Comparison of ENCODE assay signal across 9 mouse cellular contexts in the genomic region with DNA sequence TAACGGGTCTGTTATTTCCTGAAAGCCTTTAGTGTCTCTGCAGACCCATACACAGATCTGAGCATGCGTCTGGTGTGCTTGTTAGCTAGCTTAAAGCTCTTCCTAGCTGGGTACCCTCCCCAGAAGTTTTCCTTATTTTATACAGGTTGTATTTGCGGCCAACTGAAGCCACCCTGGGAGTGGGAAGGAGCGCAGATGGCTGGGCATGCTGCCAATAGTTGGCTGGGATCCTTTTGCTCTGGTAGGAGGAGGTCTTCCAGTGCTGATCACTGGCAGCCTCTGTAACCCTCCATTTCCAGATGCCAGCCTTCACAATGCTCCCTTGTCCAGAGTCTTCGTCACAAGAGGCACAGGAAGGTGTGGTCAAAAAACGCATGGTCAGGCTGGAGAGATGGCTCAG. TPM values are rescaled to one million over a fixed set of nuclear protein-coding genes. Genes with fewer than 3 reads are reported as not detected.
A peak's percentile ranks its signal among the peaks of the same experiment; 100 is the strongest.
DNase-seq lines count a peak whose midpoint lies in the region; ATAC-seq and TF ChIP-seq lines count a peak whose summit lies in the region.
"Had no signal": no experiment of that assay in that cellular context is flagged by ENCODE, and none has a peak within 500 bp of the region (broad histone marks: within the 10 kb centered on the region; RNA-seq: fewer than 3 reads in every experiment).

No protein-coding gene starts in this region.

- peaks cover 4% of the 10 kb centered on the region for H3K36me3 ChIP-seq in forebrain, embryonic 15.5 days
- peaks cover 5% of the 10 kb centered on the region; the same call in 1 of the 2 replicates for H3K36me3 ChIP-seq in intestine, postnatal 0 days (ENCODE audit: control insufficient read depth, insufficient read depth)

- no peak for TF ChIP-seq CTCF in intestine, postnatal 0 days (IDR thresholded peaks at IDR 0.05; ENCODE audit: low read depth)

- peak; percentile 32 to 38 for DNase-seq in adrenal gland, adult 18-20 months (ENCODE audit: low spot score in 2 of 2)
- DNase-seq in adrenal gland, postnatal 4 days (ENCODE audit: low spot score in 2 of 2): no peak
- peak; percentile 15 for DNase-seq in adipocyte (ENCODE audit: low spot score)
- peak; percentile 52 to 65 for DNase-seq in left cerebral cortex, postnatal 25 days (ENCODE audit: low spot score in 2 of 2)
- peak; percentile 74 for DNase-seq in right cerebral cortex, postnatal 14 days

- peak; percentile 92 for ATAC-seq in forebrain, embryonic 15.5 days (replicated peaks)
- ATAC-seq in intestine, postnatal 0 days: no peak
- ATAC-seq in erythroid progenitor cell, adult 5-6 weeks (replicated peaks; ENCODE audit: low FRiP score, poor library complexity, severe bottlenecking): no peak

- H3K4me2 ChIP-seq in forebrain, embryonic 15.5 days (replicated peaks): no peak overlapping the region
- no peak overlapping the region for H3K4me2 ChIP-seq in intestine, postnatal 0 days (replicated peaks; ENCODE audit: low read depth)

- H3K4me3 ChIP-seq in forebrain, embryonic 15.5 days: no peak overlapping the region
- no peak overlapping the region for H3K4me3 ChIP-seq in intestine, postnatal 0 days (ENCODE audit: low read depth, low read length)

- 18% methylated on average over 6 of the region's 6 CpGs for WGBS in forebrain, embryonic 15.5 days
- 56% methylated on average over 6 of the region's 6 CpGs for WGBS in intestine, postnatal 0 days

- H3K4me1 ChIP-seq in forebrain, embryonic 15.5 days: peaks cover 18% of the 10 kb centered on the region
- H3K4me1 ChIP-seq in intestine, postnatal 0 days (replicated peaks; ENCODE audit: control insufficient read depth, insufficient read depth, low read length): no peaks in the 10 kb centered on the region

- H3K27me3 ChIP-seq in forebrain, embryonic 15.5 days: no peaks in the 10 kb centered on the region
- H3K27me3 ChIP-seq in intestine, postnatal 0 days (replicated peaks; ENCODE audit: control insufficient read depth, insufficient read depth, low read length): no peaks in the 10 kb centered on the region

- peak overlapping the region; percentile 57 for H3K27ac ChIP-seq in forebrain, embryonic 15.5 days (replicated peaks)
- peak overlapping the region; percentile 41; the same call in 1 of the 2 replicates for H3K27ac ChIP-seq in intestine, postnatal 0 days (ENCODE audit: low read depth, low read length)

- H3K9ac ChIP-seq in forebrain, embryonic 15.5 days (replicated peaks): no peak overlapping the region
- H3K9ac ChIP-seq in intestine, postnatal 0 days (ENCODE audit: low read depth, low read length): no peak overlapping the region

- intact Hi-C loops in left cerebral cortex, postnatal 25 days (cut with DNase I): no loop called here

- H3K9me3 ChIP-seq in forebrain, embryonic 15.5 days: no peaks in the 10 kb centered on the region
- no peaks in the 10 kb centered on the region for H3K9me3 ChIP-seq in intestine, postnatal 0 days (ENCODE audit: control insufficient read depth)

RNA-seq across cellular contexts. Expression of a gene that starts 7.0 kb away (rescaled TPM):
- total RNA-seq in adrenal gland, adult 18-20 months (2021): not detected
- total RNA-seq in adrenal gland, postnatal 4 days (2021): under 1 TPM; 0.31 to 0.42 TPM
- 0.45 and 0.50 TPM in 2 replicates for polyA plus RNA-seq in forebrain, embryonic 15.5 days (2015; fragmentation: Nextera tagmentation; extraction: Ambion mirVana)
- polyA plus RNA-seq in intestine, postnatal 0 days (2015; fragmentation: Nextera tagmentation; extraction: Ambion mirVana): not detected in 2 replicates
- not detected for total RNA-seq in left cerebral cortex, postnatal 25 days (2021)
- total RNA-seq in erythroid progenitor cell, adult 5-6 weeks (2015; ENCODE audit: low replicate concordance): not detected in 2 replicates
- total RNA-seq in erythroid progenitor cell, adult 5-6 weeks (2017; ENCODE audit: low replicate concordance): not detected in 2 replicates
- polyA plus RNA-seq: cortical plate, adult 2 months had no signal

RNA-seq across cellular contexts. Expression of a gene that starts 29.0 kb away (rescaled TPM):
- total RNA-seq in adrenal gland, adult 18-20 months (2021): 100 to 1,000 TPM in 1 of 2 experiments, 10 to 100 TPM in 1; 83.7 to 121 TPM
- 100 to 1,000 TPM; 194 to 202 TPM for total RNA-seq in adrenal gland, postnatal 4 days (2021)
- polyA plus RNA-seq in forebrain, embryonic 15.5 days (2015; fragmentation: Nextera tagmentation; extraction: Ambion mirVana): 103 and 115 TPM in 2 replicates
- 12.0 and 15.3 TPM in 2 replicates for polyA plus RNA-seq in intestine, postnatal 0 days (2015; fragmentation: Nextera tagmentation; extraction: Ambion mirVana)
- total RNA-seq in left cerebral cortex, postnatal 25 days (2021): 100 to 1,000 TPM; 151 to 172 TPM
- 13.7 and 36.5 TPM in 2 replicates for total RNA-seq in erythroid progenitor cell, adult 5-6 weeks (2015; ENCODE audit: low replicate concordance)
- total RNA-seq in erythroid progenitor cell, adult 5-6 weeks (2017; ENCODE audit: low replicate concordance): 24.8 and 40.7 TPM in 2 replicates

RNA-seq across cellular contexts. Expression of a gene that starts 31.5 kb away (rescaled TPM):
- 10 to 100 TPM; 20.0 to 26.3 TPM for total RNA-seq in adrenal gland, adult 18-20 months (2021)
- total RNA-seq in adrenal gland, postnatal 4 days (2021): 10 to 100 TPM; 18.6 to 18.8 TPM
- polyA plus RNA-seq in forebrain, embryonic 15.5 days (2015; fragmentation: Nextera tagmentation; extraction: Ambion mirVana): 7.4 and 7.7 TPM in 2 replicates
- polyA plus RNA-seq in intestine, postnatal 0 days (2015; fragmentation: Nextera tagmentation; extraction: Ambion mirVana): 3.2 TPM in 2 replicates
- total RNA-seq in left cerebral cortex, postnatal 25 days (2021): 10 to 100 TPM; 17.0 to 19.7 TPM
- 1.1 and 1.7 TPM in 2 replicates for total RNA-seq in erythroid progenitor cell, adult 5-6 weeks (2015; ENCODE audit: low replicate concordance)
- 1.7 and 1.9 TPM in 2 replicates for total RNA-seq in erythroid progenitor cell, adult 5-6 weeks (2017; ENCODE audit: low replicate concordance)

RNA-seq across cellular contexts. Expression of a gene that starts 48.7 kb away (rescaled TPM):
- total RNA-seq in adrenal gland, adult 18-20 months (2021): 1 to 10 TPM; 4.5 to 6.2 TPM
- 10 to 100 TPM; 16.7 to 18.7 TPM for total RNA-seq in adrenal gland, postnatal 4 days (2021)
- 4.1 and 4.6 TPM in 2 replicates for polyA plus RNA-seq in forebrain, embryonic 15.5 days (2015; fragmentation: Nextera tagmentation; extraction: Ambion mirVana)
- 2.2 and 2.5 TPM in 2 replicates for polyA plus RNA-seq in intestine, postnatal 0 days (2015; fragmentation: Nextera tagmentation; extraction: Ambion mirVana)
- 1 to 10 TPM; 4.1 to 5.0 TPM for total RNA-seq in left cerebral cortex, postnatal 25 days (2021)
- total RNA-seq in erythroid progenitor cell, adult 5-6 weeks (2015; ENCODE audit: low replicate concordance): 0.72 TPM in 1 of 2 replicates, not detected in the other
- total RNA-seq in erythroid progenitor cell, adult 5-6 weeks (2017; ENCODE audit: low replicate concordance): 0.23 and 0.39 TPM in 2 replicates

Comparison
In these comparisons a context has a peak if more than half of its experiments do, and no peak if none do; other contexts are left out.
1. DNase-seq: peak in adrenal gland, adult 18-20 months (2 of 2), adipocyte (single experiment), left cerebral cortex, postnatal 25 days (2 of 2) and right cerebral cortex, postnatal 14 days (single experiment); none in adrenal gland, postnatal 4 days (0 of 2).
2. RNA of a gene that starts 31.5 kb away (total RNA-seq): 20.0 to 26.3 TPM in adrenal gland, adult 18-20 months, 17.0 to 19.7 TPM in left cerebral cortex, postnatal 25 days and 18.6 to 18.8 TPM in adrenal gland, postnatal 4 days; 1.1 to 1.9 TPM in erythroid progenitor cell, adult 5-6 weeks; every median in the first group is over 4 times any median in the second.